In the genomic region with DNA sequence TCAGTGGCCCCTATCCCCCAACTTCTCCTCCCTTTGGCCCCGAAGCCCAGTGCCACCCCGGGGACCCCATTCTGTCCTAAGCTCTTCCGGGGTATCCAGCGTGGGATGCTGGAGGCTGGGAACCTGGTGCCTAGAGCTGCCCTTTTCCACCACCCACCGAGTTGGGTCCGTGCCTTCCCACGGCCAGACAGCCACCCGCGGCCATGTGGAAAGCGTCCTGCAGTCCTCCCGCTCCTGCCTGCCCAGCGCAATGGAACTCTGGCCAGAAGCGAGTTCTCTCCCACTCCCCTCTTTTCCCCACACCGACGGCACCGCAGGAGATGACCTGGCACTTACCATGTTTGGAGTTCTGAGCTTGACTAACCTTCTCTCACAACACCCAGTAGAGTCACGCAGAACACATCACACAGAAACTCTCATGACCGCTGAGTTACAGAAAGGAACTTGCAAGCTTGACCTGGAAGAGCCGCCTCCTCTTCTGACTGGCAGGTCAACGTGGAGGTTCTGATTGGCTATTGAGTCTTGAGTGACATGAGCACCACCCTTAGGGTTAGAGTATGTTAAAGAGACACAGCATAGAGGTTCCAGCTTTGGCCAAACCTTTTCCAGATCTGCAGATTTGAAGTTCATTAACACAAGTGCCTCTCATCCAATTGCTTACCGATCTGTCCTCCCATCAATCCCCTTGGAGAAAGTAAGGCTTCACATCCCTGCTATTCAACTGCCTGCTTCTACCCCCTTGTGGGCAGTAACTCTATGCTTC, we compare ENCODE assay signal across 8 mouse cellular contexts. TPM values are rescaled to one million over a fixed set of nuclear protein-coding genes. Genes with fewer than 3 reads are reported as not detected.
DNase-seq lines count a peak whose midpoint lies in the region; ATAC-seq and TF ChIP-seq lines count a peak whose summit lies in the region.
"Not testable (repeated sequence)": the region's sequence is repeated elsewhere in the genome, so short reads cannot be mapped to it uniquely, and the experiment has no call there.

A gene (minus strand): TSS at position 436 of the 763 bp plus-strand sequence.

- H3K27me3 ChIP-seq in forebrain, postnatal 0 days (ENCODE audit: insufficient read depth, low read length); liver, embryonic 15.5 days; neural tube, embryonic 11.5 days (ENCODE audit: control insufficient read depth, insufficient read depth, low read length): not testable (repeated sequence)

- not testable (repeated sequence) for DNase-seq in ES-E14 (ENCODE audit: low read depth, low spot score)
- peak; percentile 75 to 85 for DNase-seq in cerebellum, adult 18-20 months
- peak; percentile 65 for DNase-seq in forebrain, postnatal 0 days
- peak; percentile 66 for DNase-seq in heart, postnatal 25 days (ENCODE audit: low spot score)
- peak; percentile 44 for DNase-seq in large intestine, adult 2 months (ENCODE audit: low read depth, low spot score)
- DNase-seq in neural tube, embryonic 11.5 days (ENCODE audit: low spot score): peak; percentile 57
- peak; percentile 74 for DNase-seq in telencephalon, adult 2 months (ENCODE audit: low read depth, low spot score)

- H3K4me2 ChIP-seq in forebrain, postnatal 0 days (ENCODE audit: low read depth): peak within 1 kb of the TSS; percentile 42
- peak within 1 kb of the TSS; percentile 48 for H3K4me2 ChIP-seq in liver, embryonic 15.5 days
- peak within 1 kb of the TSS; percentile 26; the same call in 1 of the 2 replicates for H3K4me2 ChIP-seq in neural tube, embryonic 11.5 days (ENCODE audit: low read depth)

- not testable (repeated sequence) for H3K9me3 ChIP-seq in ES-E14 (ENCODE audit: control insufficient read depth, insufficient read depth, low read depth, low read length); forebrain, postnatal 0 days (ENCODE audit: low read length); liver, embryonic 15.5 days (replicated peaks); neural tube, embryonic 11.5 days (ENCODE audit: control insufficient read depth, low read length)

- intact Hi-C loops in heart, postnatal 25 days (cut with DNase I): not testable (repeated sequence)

- not testable (repeated sequence) for H3K27ac ChIP-seq in ES-E14 (ENCODE audit: insufficient read depth, low read depth, low read length, poor library complexity, severe bottlenecking); forebrain, postnatal 0 days (ENCODE audit: low read depth, low read length); liver, embryonic 15.5 days (replicated peaks); neural tube, embryonic 11.5 days (ENCODE audit: low read depth, low read length)

- ATAC-seq in forebrain, postnatal 0 days; liver, embryonic 15.5 days (ENCODE audit: insufficient read depth); neural tube, embryonic 11.5 days (ENCODE audit: insufficient read depth, low FRiP score, low TSS enrichment): not testable (repeated sequence)

- in situ Hi-C loops in ES-E14 (cut with MboI; ENCODE audit: low sequenced_read_pairs in 2 of 2, unreplicated experiment in 2 of 2): not testable (repeated sequence)

- H3K36me3 ChIP-seq in ES-E14 (ENCODE audit: control insufficient read depth, insufficient read depth, low read length, poor library complexity, severe bottlenecking); forebrain, postnatal 0 days (ENCODE audit: insufficient read depth); liver, embryonic 15.5 days (replicated peaks); neural tube, embryonic 11.5 days (ENCODE audit: control insufficient read depth, insufficient read depth, low read length): not testable (repeated sequence)

- 3% methylated on average over 18 of the region's 21 CpGs for WGBS in forebrain, postnatal 0 days
- 3% methylated on average over 18 of the region's 21 CpGs for WGBS in large intestine, adult 2 months
- WGBS in liver, embryonic 15.5 days (ENCODE audit: insufficient replicate concordance): 1% methylated on average over 18 of the region's 21 CpGs
- WGBS in neural tube, embryonic 11.5 days: 1% methylated on average over 16 of the region's 21 CpGs

- not testable (repeated sequence) for H3K4me1 ChIP-seq in ES-E14 (ENCODE audit: control insufficient read depth in 2 of 2, insufficient read depth in 2 of 2, low read length in 2 of 2, poor library complexity in 1 of 2); forebrain, postnatal 0 days (ENCODE audit: insufficient read depth); liver, embryonic 15.5 days (replicated peaks); neural tube, embryonic 11.5 days (ENCODE audit: control insufficient read depth, insufficient read depth, low read length)

- not testable (repeated sequence) for TF ChIP-seq CTCF in forebrain, postnatal 0 days (IDR thresholded peaks at IDR 0.05; ENCODE audit: low read depth)

- peak within 1 kb of the TSS; percentile 59; the same call in 1 of the 2 replicates for H3K9ac ChIP-seq in ES-E14 (ENCODE audit: insufficient read depth, low read depth, low read length, poor library complexity, severe bottlenecking)
- not testable (repeated sequence) for H3K9ac ChIP-seq in forebrain, postnatal 0 days; liver, embryonic 15.5 days; neural tube, embryonic 11.5 days (ENCODE audit: low read length)

- H3K4me3 ChIP-seq in ES-E14 (ENCODE audit: insufficient read depth in 1 of 2, low read depth in 1 of 2, low read length in 2 of 2, poor library complexity in 1 of 2, severe bottlenecking in 1 of 2): peak within 1 kb of the TSS; percentile 59 to 65
- H3K4me3 ChIP-seq in forebrain, postnatal 0 days (ENCODE audit: low read depth, low read length): peak within 1 kb of the TSS; percentile 27
- H3K4me3 ChIP-seq in liver, embryonic 15.5 days (replicated peaks): peak within 1 kb of the TSS; percentile 51
- H3K4me3 ChIP-seq in neural tube, embryonic 11.5 days (ENCODE audit: low read depth, low read length): peak within 1 kb of the TSS; percentile 25

RNA-seq across cellular contexts. Expression of the gene that starts here (rescaled TPM):
- total RNA-seq in ES-E14 (2012; rRNA removed): 51.2 TPM in 2 replicates
- 79.0 and 144 TPM in 2 replicates for total RNA-seq in forebrain, postnatal 0 days (2014; rRNA removed)
- polyA plus RNA-seq in forebrain, postnatal 0 days (2015; fragmentation: Nextera tagmentation; extraction: Ambion mirVana): 35.7 and 39.2 TPM in 2 replicates
- total RNA-seq in heart, postnatal 25 days (2021): 10 to 100 TPM; 86.2 to 90.0 TPM
- polyA plus RNA-seq in large intestine, adult 2 months (2012; rRNA removed): 3.5 and 7.5 TPM in 2 replicates
- polyA plus RNA-seq in liver, embryonic 15.5 days (2015; fragmentation: Nextera tagmentation; extraction: Ambion mirVana): 7.1 and 7.5 TPM in 2 replicates
- polyA plus RNA-seq in neural tube, embryonic 11.5 days (2014; fragmentation: Nextera tagmentation; extraction: Ambion mirVana): 32.1 and 34.5 TPM in 2 replicates
